Mouse (Mus musculus) CH12.LX (cell line): ENCODE measurements around the gene Pcmt1.

Experiments used
- BHLHE40 ChIP-seq: IDR thresholded peaks from 2 replicates; pipeline ENCODE4 v1.6.1; 2011; ENCODE audit warnings: mild to moderate bottlenecking, low read depth, low read length, improper control_type of control experiment
- CTCF ChIP-seq, 2 experiments: IDR thresholded peaks in 1 of 2; conservative IDR thresholded peaks in 1 of 2; 2 replicates each; pipeline ENCODE4 v1.5.1; 2011 to 2012; ENCODE audit warnings: low read depth in 2 of 2, low read length in 2 of 2, improper control_type of control experiment in 1 of 2, inconsistent platforms in 1 of 2, mild to moderate bottlenecking in 1 of 2, moderate library complexity in 1 of 2
- MEF2A ChIP-seq: IDR thresholded peaks from 2 replicates; pipeline ENCODE4 v1.6.1; 2014; ENCODE audit warnings: low read depth, mild to moderate bottlenecking, inconsistent platforms, low read length, improper control_type of control experiment, borderline replicate concordance
- TCF12 ChIP-seq: IDR thresholded peaks from 2 replicates; pipeline ENCODE4 v1.6.1; 2014; ENCODE audit warnings: low read depth, mild to moderate bottlenecking, inconsistent platforms, low read length, improper control_type of control experiment
- ZKSCAN1 ChIP-seq: IDR thresholded peaks from 2 replicates; pipeline ENCODE4 v1.6.1; 2012; ENCODE audit warnings: low read depth, inconsistent platforms, low read length, improper control_type of control experiment, borderline replicate concordance

DNA sequence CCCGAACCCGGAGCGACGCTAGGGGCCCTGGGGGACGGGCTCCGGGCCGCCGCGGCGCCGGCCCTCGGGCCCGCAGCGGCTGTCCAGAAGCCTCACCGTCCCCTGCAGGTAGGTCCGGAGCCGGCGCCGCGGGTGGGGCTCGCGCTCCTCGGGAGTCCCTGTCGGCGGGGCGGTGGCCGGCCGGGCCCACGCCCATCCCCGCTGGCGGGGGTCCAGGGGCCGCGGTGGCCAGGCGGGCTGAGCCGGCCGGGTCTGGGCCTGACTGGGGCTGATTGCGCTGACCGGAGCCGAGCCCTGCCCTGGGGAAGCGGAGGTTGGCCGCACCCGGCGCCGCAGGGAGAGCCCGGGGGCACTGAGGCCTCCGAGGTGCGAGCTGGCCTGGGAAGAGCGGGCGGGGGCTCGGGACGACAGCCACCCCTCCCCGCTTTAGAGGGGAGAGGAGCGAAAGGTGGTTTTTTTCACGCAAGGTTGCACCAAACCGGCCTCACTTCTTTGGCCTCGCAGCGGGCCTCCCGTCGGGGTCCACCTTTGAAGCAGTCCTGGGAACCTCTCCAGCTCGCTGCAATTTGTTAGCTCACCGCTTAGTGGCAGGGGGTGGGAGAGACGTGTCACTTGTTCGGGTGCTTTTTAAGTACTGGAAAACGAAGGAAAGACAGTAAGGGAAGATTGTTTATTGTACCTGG is 548 bp upstream of the Pcmt1 start:
- TF ChIP-seq CTCF (conservative IDR thresholded peaks at IDR 0.05 in 1 of 2, IDR thresholded peaks at IDR 0.05 in 1 of 2; ENCODE audit: low read depth in 2 of 2, low read length in 2 of 2) (peak in 1 of 2 experiments; percentile 19; a peak in 1 of 4 replicates), BHLHE40 (no peak), ZKSCAN1 (no peak), TCF12 (no peak), MEF2A (no peak)
